ENCODE assay signal across 8 mouse cellular contexts in the genomic region with DNA sequence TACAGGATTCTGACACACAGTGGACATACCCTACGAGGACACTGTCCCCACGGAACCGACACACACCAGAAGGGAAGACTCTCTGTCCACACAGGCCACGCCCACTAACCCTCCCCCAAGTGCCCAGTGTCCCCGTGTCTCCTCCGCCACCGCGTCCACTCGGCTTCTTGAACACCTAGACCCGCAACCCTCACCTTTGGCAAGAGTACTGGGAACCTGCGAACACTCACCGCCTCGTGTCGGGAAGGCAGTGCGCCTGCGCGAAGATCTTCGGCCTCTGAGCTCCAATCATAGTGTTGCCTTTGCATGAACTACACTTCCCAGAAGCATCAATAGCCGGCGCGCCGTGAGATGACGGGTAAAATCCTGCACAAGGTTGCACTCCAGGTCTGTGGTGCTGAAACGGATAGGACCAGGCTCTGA. TPM values are rescaled to one million over a fixed set of nuclear protein-coding genes. Genes with fewer than 3 reads are reported as not detected.
A peak's percentile ranks its signal among the peaks of the same experiment; 100 is the strongest.
DNase-seq lines count a peak whose midpoint lies in the region; ATAC-seq lines count a peak whose summit lies in the region.

No protein-coding gene starts in this region.

- H3K4me2 ChIP-seq in hindbrain, embryonic 14.5 days (replicated peaks) = peak overlapping the region; percentile 81

- H3K4me3 ChIP-seq in hindbrain, embryonic 14.5 days (replicated peaks; ENCODE audit: low read length) = peak overlapping the region; percentile 55

- WGBS in hindbrain, embryonic 14.5 days = under 1% methylated on average over 24 of the region's 24 CpGs

- peak; percentile 99 for DNase-seq in R1 (ENCODE audit: low read depth, low spot score)
- DNase-seq in cerebellum, postnatal 25 days = peak; percentile 97
- DNase-seq in frontal cortex, postnatal 25 days (ENCODE audit: low spot score in 2 of 2) = peak; percentile 91 to 93
- peak; percentile 95 for DNase-seq in hindbrain, embryonic 14.5 days (ENCODE audit: low spot score)
- DNase-seq in layer of hippocampus, postnatal 36 days = peak; percentile 93
- peak; percentile 96 for DNase-seq in lung, postnatal 36 days
- peak; percentile 95 for DNase-seq in retina, postnatal 1 day
- DNase-seq in urinary bladder, adult 18-20 months (ENCODE audit: low spot score in 2 of 2) = peak; percentile 87 to 90

- no peak overlapping the region for H3K27ac ChIP-seq in hindbrain, embryonic 14.5 days

- H3K9ac ChIP-seq in hindbrain, embryonic 14.5 days = peak overlapping the region; percentile 70

- H3K36me3 ChIP-seq in hindbrain, embryonic 14.5 days (replicated peaks; ENCODE audit: control insufficient read depth, insufficient read depth) = peaks cover 11% of the 10 kb centered on the region; the same call in 1 of the 2 replicates

- H3K9me3 ChIP-seq in hindbrain, embryonic 14.5 days (ENCODE audit: control insufficient read depth, low read length) = no peaks in the 10 kb centered on the region

- peak; percentile 90 for ATAC-seq in hindbrain, embryonic 14.5 days (ENCODE audit: low FRiP score)

- H3K27me3 ChIP-seq in hindbrain, embryonic 14.5 days (ENCODE audit: control insufficient read depth, insufficient read depth, low read length) = no peaks in the 10 kb centered on the region

- H3K4me1 ChIP-seq in hindbrain, embryonic 14.5 days (replicated peaks; ENCODE audit: control insufficient read depth, insufficient read depth, low read length) = peaks cover 25% of the 10 kb centered on the region

RNA-seq across cellular contexts. Expression of a gene that starts 2.4 kb away (rescaled TPM):
- 7.0 and 7.1 TPM in 2 replicates for polyA plus RNA-seq in hindbrain, embryonic 14.5 days (2014; fragmentation: Nextera tagmentation; extraction: Ambion mirVana)
- 1 to 10 TPM; 7.4 to 8.8 TPM for total RNA-seq in layer of hippocampus, postnatal 36 days (2021)

RNA-seq across cellular contexts. Expression of a gene that starts 2.6 kb away (rescaled TPM):
- 123 and 128 TPM in 2 replicates for polyA plus RNA-seq in hindbrain, embryonic 14.5 days (2014; fragmentation: Nextera tagmentation; extraction: Ambion mirVana)
- total RNA-seq in layer of hippocampus, postnatal 36 days (2021) = 10 to 100 TPM; 89.1 to 99.2 TPM

RNA-seq across cellular contexts. Expression of a gene that starts 43.2 kb away (rescaled TPM):
- polyA plus RNA-seq in hindbrain, embryonic 14.5 days (2014; fragmentation: Nextera tagmentation; extraction: Ambion mirVana) = 0.04 TPM in 1 of 2 replicates, not detected in the other
- under 1 TPM; 0.07 to 0.08 TPM for total RNA-seq in layer of hippocampus, postnatal 36 days (2021)
